Mouse (Mus musculus): ENCODE data around the gene Sec24a.
"Not testable (repeated sequence)": the region's sequence is repeated elsewhere in the genome, so short reads cannot be mapped to it uniquely, and the experiment has no call there.

Gene Sec24a

GRCm38 (mm10) chr11:51688330-51689328 is 74.8 kb downstream of the Sec24a start, which contains the start of gene 0610009B22Rik:
TSS of gene 0610009B22Rik (minus strand) at chr11:51688874.
- DNase-seq (ENCODE audit: low read depth, low spot score) = peak; percentile 100

GRCm38 (mm10) chr11:51681976-51682374 is 81.5 kb downstream of the Sec24a start:
- DNase-seq (ENCODE audit: low read depth, low spot score) = no peak

- peak; percentile 92 for DNase-seq (ENCODE audit: low read depth, low spot score)
Observed at GRCm38 (mm10) chr11:51681324-51681975, 82.0 kb downstream of the Sec24a start.

DNA sequence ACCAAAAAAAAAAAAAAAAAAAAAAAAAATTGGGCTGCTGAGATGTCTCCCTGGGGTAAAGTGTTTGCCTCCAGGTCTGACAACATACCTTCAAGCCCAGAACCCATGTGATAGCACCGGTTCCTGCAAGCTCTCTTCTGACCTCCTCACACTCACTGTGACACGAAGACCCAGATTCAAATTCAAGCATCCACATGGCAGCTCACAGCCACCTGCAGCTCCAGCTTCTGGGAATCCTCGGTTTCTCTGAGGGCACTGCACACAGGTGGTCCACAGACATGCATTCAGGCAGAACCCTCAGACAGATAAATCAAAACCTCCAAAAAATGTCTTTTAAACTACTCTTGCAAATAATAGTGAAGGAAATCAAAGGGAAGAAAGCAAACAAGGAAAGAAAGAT is 84.0 kb downstream of the Sec24a start:
- no peak for DNase-seq (ENCODE audit: low read depth, low spot score)

DNA sequence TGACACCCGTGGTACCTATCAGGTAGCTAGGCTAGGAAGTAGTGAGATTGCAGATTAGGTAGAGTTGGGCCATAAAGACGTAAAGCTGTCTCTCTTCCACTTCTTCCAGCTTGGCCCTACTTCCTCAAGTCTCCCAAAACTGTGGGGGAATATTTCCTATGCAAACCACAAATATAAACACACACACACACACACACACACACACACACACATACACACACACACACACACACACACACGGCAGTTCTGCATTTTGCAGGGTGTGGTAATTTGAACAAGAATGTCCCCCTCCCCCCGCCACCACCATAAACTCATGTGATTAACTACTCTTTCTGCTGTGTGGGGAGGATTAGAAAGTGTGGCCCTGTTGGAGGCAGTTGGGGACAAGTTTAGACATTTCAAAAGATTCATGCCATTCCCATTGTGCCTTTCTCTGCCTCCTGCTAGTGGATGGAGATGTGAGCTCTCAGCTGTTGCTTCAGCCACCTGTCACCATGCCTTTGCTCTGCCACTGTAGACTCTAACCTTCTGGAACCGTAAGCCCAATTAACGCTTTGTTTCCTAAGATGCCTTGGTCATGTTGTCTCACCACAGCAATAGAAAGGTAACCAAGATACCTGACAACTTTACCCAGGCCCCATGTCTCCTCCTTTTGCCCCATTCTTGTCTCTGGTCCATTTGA is 85.6 kb downstream of the Sec24a start:
- no peak for DNase-seq (ENCODE audit: low read depth, low spot score)

- DNase-seq (ENCODE audit: low read depth, low spot score) = no peak
Observed at GRCm38 (mm10) chr11:51675386-51675785, 88.0 kb downstream of the Sec24a start.

DNA sequence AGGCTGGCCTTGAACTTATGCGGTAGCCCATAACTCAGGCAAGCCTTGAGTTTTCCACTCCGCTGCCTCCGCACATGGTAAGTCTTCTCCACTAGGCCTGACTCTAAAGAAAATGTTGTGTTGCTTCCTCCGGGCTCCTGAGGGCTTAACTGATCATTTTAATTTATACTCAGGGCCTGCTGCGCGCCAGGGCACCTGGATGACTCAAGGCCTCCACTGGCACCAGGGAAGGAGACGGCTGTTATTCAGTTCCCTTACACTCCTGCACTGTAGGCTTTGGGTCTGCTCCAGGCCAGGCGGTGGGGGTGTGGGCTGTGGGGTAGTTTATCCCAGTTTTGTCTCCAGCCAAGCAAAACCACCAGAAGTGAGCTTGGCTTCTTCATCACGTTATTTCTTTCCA is 90.1 kb downstream of the Sec24a start:
- DNase-seq (ENCODE audit: low read depth, low spot score) = no peak

DNA sequence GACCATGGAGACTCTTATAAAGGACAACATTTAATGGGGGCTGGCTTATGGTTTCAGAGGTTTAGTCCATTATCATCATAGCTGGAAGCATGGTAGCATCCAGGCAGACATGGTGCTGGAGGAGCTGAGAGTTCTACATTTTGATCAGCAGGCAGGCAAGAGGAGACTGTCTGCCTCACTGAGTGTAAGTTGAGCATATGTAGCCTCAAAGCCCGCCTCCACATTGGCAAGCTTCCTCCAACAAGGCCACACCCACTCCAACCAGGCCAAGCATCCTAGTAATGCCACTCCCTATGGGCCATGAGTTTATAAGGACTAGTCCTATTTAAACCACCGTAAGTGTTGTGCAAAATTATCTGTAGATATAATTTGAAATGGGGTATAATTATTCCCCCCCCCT is 92.1 kb downstream of the Sec24a start:
- DNase-seq (ENCODE audit: low read depth, low spot score) = no peak

DNA sequence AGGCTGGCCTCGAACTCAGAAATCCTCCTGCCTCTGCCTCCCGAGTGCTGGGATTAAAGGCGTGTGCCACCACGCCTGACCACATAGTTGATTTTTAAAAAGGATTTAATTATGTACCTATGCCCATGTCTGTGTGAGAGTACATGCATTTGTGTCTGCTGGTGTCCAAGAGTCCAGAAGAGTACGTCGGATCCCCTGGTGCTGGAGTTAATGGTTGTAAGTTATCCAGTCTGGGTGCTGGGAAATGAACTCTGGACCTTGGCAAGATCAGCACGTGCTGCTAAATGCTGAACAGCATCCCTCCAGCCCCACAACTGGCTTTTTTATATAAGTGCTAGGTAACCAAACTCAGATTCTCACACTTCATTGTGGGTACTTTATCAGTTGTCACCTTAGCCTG is 92.6 kb downstream of the Sec24a start:
- no peak for DNase-seq (ENCODE audit: low read depth, low spot score)

- not testable (repeated sequence) for DNase-seq (ENCODE audit: low read depth, low spot score)
Observed at GRCm38 (mm10) chr11:51664747-51665146, 98.7 kb downstream of the Sec24a start.

GRCm38 (mm10) chr11:51662632-51663031 is 100.8 kb downstream of the Sec24a start:
- DNase-seq (ENCODE audit: low read depth, low spot score) = peak; percentile 60

DNA sequence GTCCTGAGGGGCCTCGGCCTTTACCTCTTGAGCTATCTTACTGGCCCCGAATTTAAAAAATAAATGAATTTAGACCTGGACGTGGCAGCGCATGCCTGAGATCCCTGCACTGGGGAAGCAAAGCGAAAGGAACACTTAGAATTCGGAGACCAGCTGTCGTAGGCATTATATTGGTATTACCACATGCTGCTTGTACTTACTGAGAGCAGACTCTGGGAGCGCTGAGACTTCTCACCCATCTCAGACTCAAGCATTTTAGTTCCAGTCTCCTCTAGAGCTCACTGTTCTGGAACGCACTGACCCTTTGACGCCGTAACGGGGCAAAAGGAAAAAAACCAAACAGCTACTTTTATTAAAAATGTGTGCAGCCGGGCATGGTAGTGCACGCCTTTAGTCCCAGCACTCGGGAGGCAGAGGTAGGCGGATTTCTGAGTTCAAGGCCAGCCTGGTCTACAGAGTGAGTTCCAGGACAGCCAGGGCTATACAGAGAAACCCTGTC is 101.5 kb downstream of the Sec24a start:
- DNase-seq (ENCODE audit: low read depth, low spot score) = peak; percentile 31

DNA sequence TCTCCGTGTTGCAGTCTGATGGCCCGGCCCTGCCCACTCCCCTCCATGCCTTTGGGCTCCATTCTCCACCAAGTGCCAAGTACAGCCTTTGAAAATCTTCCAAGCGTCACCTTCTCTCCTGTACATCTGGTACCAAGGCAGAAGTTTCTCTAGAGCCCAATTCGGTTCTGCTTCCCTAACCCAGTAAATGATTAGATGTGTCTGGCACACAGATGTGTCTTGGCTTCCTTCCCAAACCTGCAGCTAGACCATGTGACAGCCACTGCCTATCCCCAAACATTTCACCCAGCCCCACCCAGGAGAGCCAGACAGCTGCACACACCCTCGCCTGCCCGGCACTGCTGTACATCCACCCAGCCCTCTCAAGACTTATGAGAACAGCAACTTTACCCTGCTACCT is 104.7 kb downstream of the Sec24a start:
- DNase-seq (ENCODE audit: low read depth, low spot score) = peak; percentile 57

GRCm38 (mm10) chr11:51658291-51658690 is 105.1 kb downstream of the Sec24a start:
- DNase-seq (ENCODE audit: low read depth, low spot score) = no peak

DNA sequence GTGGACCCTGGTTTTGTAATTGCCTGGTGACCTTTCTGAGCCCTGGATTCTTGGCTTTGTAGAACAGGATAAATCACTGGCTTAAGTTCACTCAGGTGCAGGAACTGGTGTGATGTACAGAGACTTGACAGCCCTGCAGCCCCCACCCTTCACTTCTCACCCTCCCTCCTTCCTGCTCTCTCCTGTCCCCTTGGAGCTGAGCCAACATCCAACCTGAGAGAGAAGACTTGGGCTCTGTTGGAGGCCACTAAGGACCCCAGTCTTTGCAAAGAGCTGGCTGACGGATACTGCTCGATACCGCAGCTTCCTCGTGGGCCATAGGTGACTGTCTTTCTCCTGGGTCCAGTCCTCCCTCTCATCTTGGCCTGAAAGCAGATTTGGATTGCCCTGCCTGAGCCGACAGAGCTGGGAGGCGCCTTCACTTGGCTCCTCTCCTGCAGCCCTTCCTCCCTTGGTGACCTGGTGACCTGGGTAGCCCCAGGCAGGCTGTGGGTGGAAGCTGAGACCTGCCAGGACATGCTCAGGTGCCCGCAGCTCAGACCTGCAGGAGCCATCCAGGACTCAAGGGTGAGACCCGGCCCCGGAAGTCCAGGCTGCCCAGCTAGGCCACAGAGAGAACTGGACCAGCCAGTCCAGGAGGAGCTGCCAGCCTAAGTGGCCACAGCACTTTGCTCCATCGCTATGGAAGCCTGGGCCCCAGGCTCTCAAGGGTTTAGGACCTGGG is 106.5 kb downstream of the Sec24a start:
- DNase-seq (ENCODE audit: low read depth, low spot score) = no peak

- no peak for DNase-seq (ENCODE audit: low read depth, low spot score)
Observed at GRCm38 (mm10) chr11:51654891-51655290, 108.5 kb downstream of the Sec24a start.

DNA sequence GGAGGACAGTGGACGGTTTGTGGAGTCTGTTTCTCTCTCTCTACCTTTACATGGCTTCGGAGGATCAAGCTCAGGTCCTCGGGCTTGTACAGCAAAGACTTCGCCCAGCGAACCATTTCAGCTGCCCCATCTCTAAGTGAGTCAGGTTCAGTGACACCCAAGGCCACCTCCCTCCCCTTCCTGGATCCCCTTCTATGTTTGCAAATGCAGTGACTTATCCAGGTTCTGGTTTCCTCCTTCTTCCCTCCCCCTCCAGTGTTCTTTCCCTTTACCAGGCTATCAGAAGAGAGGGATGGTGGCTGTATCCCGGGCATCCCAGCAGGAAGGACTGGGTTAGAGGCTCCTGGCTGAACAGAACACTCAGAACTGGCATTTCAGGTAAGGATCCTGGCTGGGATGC is 109.7 kb downstream of the Sec24a start:
- DNase-seq (ENCODE audit: low read depth, low spot score) = no peak

GRCm38 (mm10) chr11:51652889-51653418 is 110.5 kb downstream of the Sec24a start:
- DNase-seq (ENCODE audit: low read depth, low spot score) = no peak

GRCm38 (mm10) chr11:51650691-51651515 is 112.5 kb downstream of the Sec24a start, which contains the start of the genes N4bp3 and D930048N14Rik:
TSS of gene N4bp3 (minus strand) at chr11:51650842.
TSS of gene D930048N14Rik (plus strand) at chr11:51650954.
- DNase-seq (ENCODE audit: low read depth, low spot score) = peak; percentile 78

DNA sequence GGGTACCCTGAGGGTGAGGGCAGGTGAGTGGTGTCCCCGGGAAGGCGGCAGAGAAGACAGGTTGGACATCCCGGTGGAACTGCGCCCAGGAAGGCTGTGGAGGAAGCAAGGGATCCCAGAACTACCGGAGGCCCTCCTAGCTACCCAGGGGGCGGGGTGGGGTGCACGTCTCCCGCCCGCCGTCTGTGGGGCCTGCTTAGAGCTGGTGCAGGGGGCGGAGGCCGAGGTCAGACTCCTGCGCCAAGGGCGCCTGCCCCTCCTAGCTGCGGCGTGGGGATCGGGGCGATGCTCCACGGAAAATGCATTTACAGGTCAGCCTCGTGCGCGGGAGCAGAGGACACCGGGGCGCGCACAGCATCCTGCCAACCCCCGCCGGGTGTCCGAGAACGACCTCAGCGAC is 113.2 kb downstream of the Sec24a start:
- peak; percentile 67 for DNase-seq (ENCODE audit: low read depth, low spot score)

Measured in ZHBTc4 (cell line).